Mouse (Mus musculus): ENCODE data around the gene Sptbn2.
"Not testable (repeated sequence)": the region's sequence is repeated elsewhere in the genome, so short reads cannot be mapped to it uniquely, and the experiment has no call there.

Gene Sptbn2

GRCm38 (mm10) chr19:4729186-4729585 lies 18.2 kb downstream of the Sptbn2 start:
- DNase-seq (ENCODE audit: low read depth, low spot score): no peak

GRCm38 (mm10) chr19:4733052-4733451 lies 22.1 kb downstream of the Sptbn2 start:
- no peak for DNase-seq (ENCODE audit: low read depth, low spot score)

GRCm38 (mm10) chr19:4737866-4738265 lies 26.9 kb downstream of the Sptbn2 start:
- DNase-seq (ENCODE audit: low read depth, low spot score): no peak

- DNase-seq (ENCODE audit: low read depth, low spot score): no peak
Observed at GRCm38 (mm10) chr19:4739053-4739452, 28.1 kb downstream of the Sptbn2 start.

GRCm38 (mm10) chr19:4739762-4740161 lies 28.8 kb downstream of the Sptbn2 start:
- no peak for DNase-seq (ENCODE audit: low read depth, low spot score)

GRCm38 (mm10) chr19:4741482-4741881 lies 30.5 kb downstream of the Sptbn2 start:
- DNase-seq (ENCODE audit: low read depth, low spot score): no peak

GRCm38 (mm10) chr19:4742229-4742628 lies 31.3 kb downstream of the Sptbn2 start:
- DNase-seq (ENCODE audit: low read depth, low spot score): no peak

GRCm38 (mm10) chr19:4743524-4743923 lies 32.6 kb downstream of the Sptbn2 start:
- peak; percentile 22 for DNase-seq (ENCODE audit: low read depth, low spot score)

GRCm38 (mm10) chr19:4744026-4744425 lies 33.1 kb downstream of the Sptbn2 start:
- no peak for DNase-seq (ENCODE audit: low read depth, low spot score)

GRCm38 (mm10) chr19:4745057-4745456 lies 34.1 kb downstream of the Sptbn2 start:
- DNase-seq (ENCODE audit: low read depth, low spot score): no peak

- DNase-seq (ENCODE audit: low read depth, low spot score): no peak
Observed at GRCm38 (mm10) chr19:4745681-4746080, 34.7 kb downstream of the Sptbn2 start.

- no peak for DNase-seq (ENCODE audit: low read depth, low spot score)
Observed at GRCm38 (mm10) chr19:4746611-4747010, 35.6 kb downstream of the Sptbn2 start.

GRCm38 (mm10) chr19:4747631-4748312 lies 36.8 kb downstream of the Sptbn2 start:
- no peak for DNase-seq (ENCODE audit: low read depth, low spot score)

- no peak for DNase-seq (ENCODE audit: low read depth, low spot score)
Observed at GRCm38 (mm10) chr19:4748493-4748892, 37.5 kb downstream of the Sptbn2 start.

- DNase-seq (ENCODE audit: low read depth, low spot score): no peak
Observed at GRCm38 (mm10) chr19:4749975-4750374, 39.0 kb downstream of the Sptbn2 start.

- peak; percentile 67 for DNase-seq (ENCODE audit: low read depth, low spot score)
Observed at GRCm38 (mm10) chr19:4755565-4756192, 44.7 kb downstream of the Sptbn2 start.

- peak; percentile 94 for DNase-seq (ENCODE audit: low read depth, low spot score)
Observed at GRCm38 (mm10) chr19:4756193-4756911, 45.4 kb downstream of the Sptbn2 start, which contains the start of gene Rbm4b. TSS of gene Rbm4b (plus strand) at chr19:4756497.

GRCm38 (mm10) chr19:4756921-4757320 lies 46.0 kb downstream of the Sptbn2 start:
- DNase-seq (ENCODE audit: low read depth, low spot score): peak; percentile 10

GRCm38 (mm10) chr19:4760544-4760943 lies 49.6 kb downstream of the Sptbn2 start:
- not testable (repeated sequence) for DNase-seq (ENCODE audit: low read depth, low spot score)

- no peak for DNase-seq (ENCODE audit: low read depth, low spot score)
Observed at GRCm38 (mm10) chr19:4762876-4763275, 51.9 kb downstream of the Sptbn2 start.

- DNase-seq (ENCODE audit: low read depth, low spot score): no peak
Observed at GRCm38 (mm10) chr19:4767507-4768148, 56.7 kb downstream of the Sptbn2 start.

- DNase-seq (ENCODE audit: low read depth, low spot score): no peak
Observed at GRCm38 (mm10) chr19:4772785-4773184, 61.8 kb downstream of the Sptbn2 start.
